Mouse (Mus musculus): ENCODE results near the gene Dmgdh. TPM values are rescaled to one million over a fixed set of nuclear protein-coding genes. Genes with fewer than 3 reads are reported as not detected.
A peak's percentile ranks its signal among the peaks of the same experiment; 100 is the strongest.

The Dmgdh gene
- polyA plus RNA-seq, 1 experiment from 2014 or later: not detected

GRCm38 (mm10) chr13:93711226-93711625 is 37.0 kb downstream of the Dmgdh start:
- Histone ChIP-seq H3K4me1 (no peaks in the 10 kb centered on the region), H3K4me2 (replicated peaks) (no peak overlapping the region), H3K9me3 (replicated peaks) (no peaks in the 10 kb centered on the region), H3K27me3 (no peaks in the 10 kb centered on the region), H3K36me3 (no peaks in the 10 kb centered on the region), H3K4me3 (replicated peaks) (no peak overlapping the region), H3K9ac (no peak overlapping the region), H3K27ac (replicated peaks) (no peak overlapping the region)
- no peak for ATAC-seq (ENCODE audit: insufficient number of reproducible peaks, low FRiP score, low TSS enrichment, low read depth)
- 81% methylated on average over 4 of the region's 4 CpGs for WGBS

GRCm38 (mm10) chr13:93712362-93712761 is 38.1 kb downstream of the Dmgdh start:
- Histone ChIP-seq H3K9me3 (replicated peaks) (no peaks in the 10 kb centered on the region), H3K27me3 (no peaks in the 10 kb centered on the region), H3K27ac (replicated peaks) (no peak overlapping the region), H3K36me3 (no peaks in the 10 kb centered on the region), H3K9ac (no peak overlapping the region), H3K4me3 (replicated peaks) (no peak overlapping the region), H3K4me1 (no peaks in the 10 kb centered on the region), H3K4me2 (replicated peaks) (no peak overlapping the region)
- no peak for ATAC-seq (ENCODE audit: insufficient number of reproducible peaks, low FRiP score, low TSS enrichment, low read depth)
- WGBS: 87% methylated on average over 4 of the region's 4 CpGs

- Histone ChIP-seq H3K4me1 (no peaks in the 10 kb centered on the region), H3K9ac (no peak overlapping the region), H3K27me3 (no peaks in the 10 kb centered on the region), H3K4me2 (replicated peaks) (no peak overlapping the region), H3K27ac (replicated peaks) (no peak overlapping the region), H3K4me3 (replicated peaks) (no peak overlapping the region), H3K36me3 (no peaks in the 10 kb centered on the region), H3K9me3 (replicated peaks) (no peaks in the 10 kb centered on the region)
- WGBS: 88% methylated on average over 3 of the region's 3 CpGs
- no peak for ATAC-seq (ENCODE audit: insufficient number of reproducible peaks, low FRiP score, low TSS enrichment, low read depth)
These were observed 39.6 kb downstream of the Dmgdh start for GRCm38 (mm10) chr13:93713826-93714225.

- Histone ChIP-seq H3K9ac (no peak overlapping the region), H3K27ac (replicated peaks) (no peak overlapping the region), H3K9me3 (replicated peaks) (no peaks in the 10 kb centered on the region), H3K4me2 (replicated peaks) (no peak overlapping the region), H3K4me1 (no peaks in the 10 kb centered on the region), H3K36me3 (no peaks in the 10 kb centered on the region), H3K4me3 (replicated peaks) (no peak overlapping the region), H3K27me3 (no peaks in the 10 kb centered on the region)
- 31% methylated on average over 7 of the region's 7 CpGs for WGBS
- ATAC-seq (ENCODE audit: insufficient number of reproducible peaks, low FRiP score, low TSS enrichment, low read depth): no peak
These were observed 42.9 kb downstream of the Dmgdh start for GRCm38 (mm10) chr13:93717113-93717512.

DNA sequence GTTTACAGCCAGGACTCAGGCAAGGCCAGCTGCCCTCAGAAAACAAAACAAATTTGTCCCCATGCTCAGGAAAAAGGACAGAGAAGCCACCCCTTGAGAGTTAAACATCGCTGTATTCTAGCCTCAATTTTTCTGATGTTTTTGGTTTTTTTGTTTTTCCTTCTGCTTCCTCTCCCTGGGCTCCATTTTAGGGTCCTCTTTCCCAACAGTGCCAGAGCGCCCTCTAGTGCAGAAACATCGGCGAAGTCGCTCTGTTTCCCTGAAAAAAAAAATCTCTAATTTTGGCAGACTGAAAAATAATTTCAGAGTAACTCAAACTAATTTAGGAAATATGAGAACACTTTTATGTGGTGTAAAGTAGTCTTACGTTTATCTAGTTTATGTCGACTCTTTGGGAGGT is 44.7 kb downstream of the Dmgdh start:
- Histone ChIP-seq H3K4me2 (replicated peaks) (0 out of 2 replicates have a peak overlapping the region, but pooled peaks have one; percentile 6), H3K4me1 (no peaks in the 10 kb centered on the region), H3K4me3 (replicated peaks) (no peak overlapping the region), H3K27ac (replicated peaks) (no peak overlapping the region), H3K27me3 (no peaks in the 10 kb centered on the region), H3K36me3 (no peaks in the 10 kb centered on the region), H3K9ac (no peak overlapping the region), H3K9me3 (replicated peaks) (no peaks in the 10 kb centered on the region)
- WGBS: 4% methylated on average over 7 of the region's 7 CpGs
- no peak for ATAC-seq (ENCODE audit: insufficient number of reproducible peaks, low FRiP score, low TSS enrichment, low read depth)

DNA sequence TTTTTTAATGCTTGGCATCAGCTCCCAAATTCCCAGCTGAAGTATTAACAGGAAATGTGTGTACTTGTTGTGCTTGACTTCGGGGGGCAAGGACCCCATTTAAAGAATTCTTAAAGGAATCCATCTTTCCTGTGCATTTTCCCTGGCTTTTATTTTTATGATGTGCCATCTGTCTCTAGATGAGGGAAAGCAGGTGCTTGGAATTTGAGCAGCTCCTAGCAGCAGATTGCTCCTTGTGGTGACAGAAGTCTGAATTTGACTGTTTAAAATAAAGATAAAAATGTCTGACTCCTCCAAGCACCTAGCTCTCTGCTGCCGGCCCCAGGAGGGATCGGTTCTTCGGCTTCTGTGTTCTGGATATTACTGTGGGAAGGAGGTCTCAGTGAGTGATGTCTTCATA is 47.7 kb downstream of the Dmgdh start:
- no peak for ATAC-seq (ENCODE audit: insufficient number of reproducible peaks, low FRiP score, low TSS enrichment, low read depth)
- Histone ChIP-seq H3K9me3 (replicated peaks) (no peaks in the 10 kb centered on the region), H3K36me3 (no peaks in the 10 kb centered on the region), H3K27me3 (no peaks in the 10 kb centered on the region), H3K27ac (replicated peaks) (no peak overlapping the region), H3K4me2 (replicated peaks) (no peak overlapping the region), H3K9ac (no peak overlapping the region), H3K4me1 (no peaks in the 10 kb centered on the region), H3K4me3 (replicated peaks) (no peak overlapping the region)
- WGBS: 81% methylated on average over 4 of the region's 4 CpGs

DNA sequence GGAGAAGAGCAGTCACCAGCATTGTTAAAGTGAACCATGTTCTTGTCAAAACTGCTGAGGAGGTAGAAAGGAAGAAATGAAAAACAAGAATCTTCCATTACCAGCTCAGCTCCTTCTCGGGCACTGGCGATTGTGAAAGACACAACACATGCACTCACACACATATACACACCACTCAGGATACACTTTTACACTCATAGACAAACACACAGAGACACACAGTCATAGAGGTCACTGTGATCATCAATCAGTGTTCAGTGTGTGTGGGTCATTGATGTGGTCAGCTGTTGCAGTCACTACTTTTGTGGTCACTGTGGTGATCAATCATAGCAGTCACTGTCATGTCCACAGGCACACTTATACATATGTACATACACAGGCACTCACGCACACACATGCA is 49.2 kb downstream of the Dmgdh start:
- ATAC-seq (ENCODE audit: insufficient number of reproducible peaks, low FRiP score, low TSS enrichment, low read depth): no peak
- Histone ChIP-seq H3K9me3 (replicated peaks) (no peaks in the 10 kb centered on the region), H3K27ac (replicated peaks) (no peak overlapping the region), H3K4me1 (no peaks in the 10 kb centered on the region), H3K36me3 (no peaks in the 10 kb centered on the region), H3K27me3 (no peaks in the 10 kb centered on the region), H3K9ac (no peak overlapping the region), H3K4me2 (replicated peaks) (no peak overlapping the region), H3K4me3 (replicated peaks) (no peak overlapping the region)
- WGBS: 87% methylated on average over 3 of the region's 3 CpGs

DNA sequence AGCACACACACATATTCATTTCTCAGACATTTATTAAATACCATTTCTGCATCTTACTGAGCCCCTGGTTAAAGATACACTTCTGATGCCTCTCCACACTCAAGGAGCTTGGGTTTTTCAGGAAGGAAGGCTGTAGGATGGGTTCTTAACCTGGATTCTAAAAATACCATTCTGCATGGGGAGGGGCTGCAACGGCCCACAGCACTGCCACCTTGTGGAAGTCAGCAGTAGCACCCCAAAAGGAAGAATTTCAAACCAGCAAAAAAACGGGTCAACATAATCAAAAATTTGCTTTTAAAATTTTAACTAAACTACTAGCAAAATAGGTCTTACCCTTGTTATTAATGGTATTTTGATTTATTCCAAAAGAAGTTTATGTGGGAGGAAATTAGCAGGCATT is 50.0 kb downstream of the Dmgdh start:
- H3K9me3 ChIP-seq (replicated peaks): no peaks in the 10 kb centered on the region
- no peak for ATAC-seq (ENCODE audit: insufficient number of reproducible peaks, low FRiP score, low TSS enrichment, low read depth)
- no peak overlapping the region for H3K4me3 ChIP-seq (replicated peaks)
- H3K27ac ChIP-seq (replicated peaks): no peak overlapping the region
- no peaks in the 10 kb centered on the region for H3K27me3 ChIP-seq
- 32% methylated on average over 2 of the region's 2 CpGs for WGBS
- H3K9ac ChIP-seq: no peak overlapping the region
- no peaks in the 10 kb centered on the region for H3K36me3 ChIP-seq
- no peaks in the 10 kb centered on the region for H3K4me1 ChIP-seq
- H3K4me2 ChIP-seq (replicated peaks): no peak overlapping the region

- Histone ChIP-seq H3K9me3 (replicated peaks) (no peaks in the 10 kb centered on the region), H3K27ac (replicated peaks) (no peak overlapping the region), H3K4me2 (replicated peaks) (no peak overlapping the region), H3K4me3 (replicated peaks) (no peak overlapping the region), H3K36me3 (no peaks in the 10 kb centered on the region), H3K9ac (no peak overlapping the region), H3K27me3 (no peaks in the 10 kb centered on the region), H3K4me1 (no peaks in the 10 kb centered on the region)
- WGBS: 83% methylated on average over 5 of the region's 5 CpGs
- no peak for ATAC-seq (ENCODE audit: insufficient number of reproducible peaks, low FRiP score, low TSS enrichment, low read depth)
These were observed 61.0 kb downstream of the Dmgdh start for GRCm38 (mm10) chr13:93735131-93735636.

- no peaks in the 10 kb centered on the region for H3K9me3 ChIP-seq (replicated peaks)
- H3K4me1 ChIP-seq: no peaks in the 10 kb centered on the region
- no peak overlapping the region for H3K4me2 ChIP-seq (replicated peaks)
- H3K27ac ChIP-seq (replicated peaks): no peak overlapping the region
- H3K36me3 ChIP-seq: no peaks in the 10 kb centered on the region
- no peak for ATAC-seq (ENCODE audit: insufficient number of reproducible peaks, low FRiP score, low TSS enrichment, low read depth)
- H3K27me3 ChIP-seq: no peaks in the 10 kb centered on the region
- 48% methylated on average over 8 of the region's 8 CpGs for WGBS
- H3K4me3 ChIP-seq (replicated peaks): no peak overlapping the region
- H3K9ac ChIP-seq: no peak overlapping the region
These were observed 69.9 kb downstream of the Dmgdh start for GRCm38 (mm10) chr13:93744118-93744517.

DNA sequence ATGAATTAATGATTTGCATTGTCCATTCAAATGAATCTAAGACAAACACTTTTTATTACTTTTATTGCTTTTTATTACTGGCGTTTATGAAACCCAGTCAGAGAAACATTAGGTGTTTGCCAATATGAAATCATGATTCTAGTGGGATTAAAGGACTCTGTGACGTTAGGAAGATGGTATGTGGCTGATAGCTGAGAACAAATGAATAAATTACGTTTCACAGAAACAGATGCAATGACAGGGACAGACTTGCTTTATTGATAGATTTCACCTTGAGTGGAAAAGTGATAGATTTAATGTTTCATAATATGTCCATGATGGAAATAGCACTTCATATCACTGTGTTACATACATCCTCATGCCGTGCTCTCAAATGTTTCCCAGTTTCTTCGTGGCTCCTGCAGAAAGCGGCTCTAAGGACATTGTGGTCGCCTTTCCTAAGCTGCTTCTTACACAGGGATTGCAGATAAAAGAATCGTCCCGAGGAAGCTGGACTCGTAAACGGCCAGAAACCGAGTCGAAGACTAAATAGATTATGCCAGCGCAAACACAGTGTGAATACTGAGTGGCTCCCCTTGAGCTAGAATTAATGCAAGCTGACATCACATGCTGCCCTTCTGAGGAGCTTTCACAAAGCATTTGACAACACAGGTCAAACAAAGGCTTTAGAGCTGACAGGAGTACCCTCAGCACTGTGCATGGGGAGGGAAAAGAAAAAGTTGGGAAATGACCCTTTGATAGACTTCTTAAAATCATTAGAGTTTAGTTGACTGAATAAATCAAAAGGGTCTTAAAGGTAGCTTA is 78.6 kb downstream of the Dmgdh start:
- H3K4me1 ChIP-seq: no peaks in the 10 kb centered on the region
- H3K9me3 ChIP-seq (replicated peaks): no peaks in the 10 kb centered on the region
- 70% methylated on average over 14 of the region's 14 CpGs for WGBS
- no peaks in the 10 kb centered on the region for H3K27me3 ChIP-seq
- no peak for ATAC-seq (ENCODE audit: insufficient number of reproducible peaks, low FRiP score, low TSS enrichment, low read depth)
- no peak overlapping the region for H3K9ac ChIP-seq
- no peak overlapping the region for H3K4me3 ChIP-seq (replicated peaks)
- no peaks in the 10 kb centered on the region for H3K36me3 ChIP-seq
- H3K27ac ChIP-seq (replicated peaks): no peak overlapping the region
- H3K4me2 ChIP-seq (replicated peaks): no peak overlapping the region

- no peaks in the 10 kb centered on the region for H3K4me1 ChIP-seq
- ATAC-seq (ENCODE audit: insufficient number of reproducible peaks, low FRiP score, low TSS enrichment, low read depth): no peak
- H3K9me3 ChIP-seq (replicated peaks): no peaks in the 10 kb centered on the region
- no peak overlapping the region for H3K27ac ChIP-seq (replicated peaks)
- WGBS: 44% methylated on average over 4 of the region's 4 CpGs
- no peak overlapping the region for H3K4me2 ChIP-seq (replicated peaks)
- no peak overlapping the region for H3K4me3 ChIP-seq (replicated peaks)
- H3K36me3 ChIP-seq: no peaks in the 10 kb centered on the region
- no peaks in the 10 kb centered on the region for H3K27me3 ChIP-seq
- no peak overlapping the region for H3K9ac ChIP-seq
These were observed 80.9 kb downstream of the Dmgdh start for GRCm38 (mm10) chr13:93755084-93755483.
